Mouse (Mus musculus): ENCODE results near the gene Rara. TPM values are rescaled to one million over a fixed set of nuclear protein-coding genes. Genes with fewer than 3 reads are reported as not detected.
A peak's percentile ranks its signal among the peaks of the same experiment; 100 is the strongest.

Gene Rara
- polyA plus RNA-seq, 1 experiment from 2014 or later, result 34.9 TPM

- ATAC-seq (replicated peaks; ENCODE audit: insufficient number of reproducible peaks, low FRiP score, low TSS enrichment), result no peak
- WGBS (ENCODE audit: insufficient replicate concordance), result 18% methylated on average over 10 of the region's 10 CpGs
- no peaks in the 10 kb centered on the region for H3K27me3 ChIP-seq (ENCODE audit: control insufficient read depth, insufficient read depth, low read length)
- H3K9me3 ChIP-seq (replicated peaks; ENCODE audit: control insufficient read depth, low read length), result no peaks in the 10 kb centered on the region
- peak overlapping the region; percentile 30 for H3K4me2 ChIP-seq
- peak overlapping the region; percentile 52 for H3K27ac ChIP-seq (ENCODE audit: low read depth, low read length)
- no peak overlapping the region for H3K4me3 ChIP-seq (ENCODE audit: low read depth, low read length)
- peaks cover 49% of the 10 kb centered on the region for H3K4me1 ChIP-seq (ENCODE audit: control insufficient read depth, insufficient read depth, low read length)
- H3K36me3 ChIP-seq (ENCODE audit: control insufficient read depth, insufficient read depth, low read length), result peaks cover 4% of the 10 kb centered on the region; the same call in 1 of the 2 replicates
- H3K9ac ChIP-seq (ENCODE audit: low read depth, low read length), result peak overlapping the region; percentile 66
These were observed 2.3 kb upstream of the Rara start for GRCm38 (mm10) chr11:98925265-98925721.

- Histone ChIP-seq H3K27ac (ENCODE audit: low read depth, low read length) (peak overlapping the region; percentile 52), H3K4me3 (ENCODE audit: low read depth, low read length) (no peak overlapping the region), H3K36me3 (ENCODE audit: control insufficient read depth, insufficient read depth, low read length) (peaks cover 2% of the 10 kb centered on the region; the same call in 1 of the 2 replicates), H3K9me3 (replicated peaks; ENCODE audit: control insufficient read depth, low read length) (no peaks in the 10 kb centered on the region), H3K4me2 (peak overlapping the region; percentile 30), H3K27me3 (ENCODE audit: control insufficient read depth, insufficient read depth, low read length) (no peaks in the 10 kb centered on the region), H3K4me1 (ENCODE audit: control insufficient read depth, insufficient read depth, low read length) (peaks cover 55% of the 10 kb centered on the region), H3K9ac (ENCODE audit: low read depth, low read length) (peak overlapping the region; percentile 66)
- ATAC-seq (replicated peaks; ENCODE audit: insufficient number of reproducible peaks, low FRiP score, low TSS enrichment), result no peak
- 6% methylated on average over 12 of the region's 12 CpGs for WGBS (ENCODE audit: insufficient replicate concordance)
These were observed 1.7 kb upstream of the Rara start for GRCm38 (mm10) chr11:98925868-98926311.

GRCm38 (mm10) chr11:98926553-98926952 lies 1.1 kb upstream of the Rara start:
- Histone ChIP-seq H3K9ac (ENCODE audit: low read depth, low read length) (no peak overlapping the region), H3K36me3 (ENCODE audit: control insufficient read depth, insufficient read depth, low read length) (no peaks in the 10 kb centered on the region), H3K27ac (ENCODE audit: low read depth, low read length) (peak overlapping the region; percentile 52), H3K4me3 (ENCODE audit: low read depth, low read length) (no peak overlapping the region), H3K9me3 (replicated peaks; ENCODE audit: control insufficient read depth, low read length) (no peaks in the 10 kb centered on the region), H3K27me3 (ENCODE audit: control insufficient read depth, insufficient read depth, low read length) (no peaks in the 10 kb centered on the region), H3K4me1 (ENCODE audit: control insufficient read depth, insufficient read depth, low read length) (peaks cover 61% of the 10 kb centered on the region), H3K4me2 (peak overlapping the region; percentile 30; the same call in 1 of the 2 replicates)
- ATAC-seq (replicated peaks; ENCODE audit: insufficient number of reproducible peaks, low FRiP score, low TSS enrichment), result no peak
- WGBS (ENCODE audit: insufficient replicate concordance), result 60% methylated on average over 7 of the region's 7 CpGs

GRCm38 (mm10) chr11:98928186-98928893 lies 722 bp downstream of the Rara start:
- Histone ChIP-seq H3K4me2 (peak overlapping the region; percentile 90), H3K27ac (ENCODE audit: low read depth, low read length) (peak overlapping the region; percentile 93), H3K36me3 (ENCODE audit: control insufficient read depth, insufficient read depth, low read length) (no peaks in the 10 kb centered on the region), H3K4me3 (ENCODE audit: low read depth, low read length) (peak overlapping the region; percentile 68), H3K9me3 (replicated peaks; ENCODE audit: control insufficient read depth, low read length) (no peaks in the 10 kb centered on the region), H3K27me3 (ENCODE audit: control insufficient read depth, insufficient read depth, low read length) (no peaks in the 10 kb centered on the region), H3K4me1 (ENCODE audit: control insufficient read depth, insufficient read depth, low read length) (peaks cover 79% of the 10 kb centered on the region), H3K9ac (ENCODE audit: low read depth, low read length) (peak overlapping the region; percentile 90)
- no peak for ATAC-seq (replicated peaks; ENCODE audit: insufficient number of reproducible peaks, low FRiP score, low TSS enrichment)
- 5% methylated on average over 12 of the region's 12 CpGs for WGBS (ENCODE audit: insufficient replicate concordance)

GRCm38 (mm10) chr11:98929503-98929902 lies 1.9 kb downstream of the Rara start:
- Histone ChIP-seq H3K27me3 (ENCODE audit: control insufficient read depth, insufficient read depth, low read length) (no peaks in the 10 kb centered on the region), H3K4me1 (ENCODE audit: control insufficient read depth, insufficient read depth, low read length) (peaks cover 81% of the 10 kb centered on the region), H3K4me3 (ENCODE audit: low read depth, low read length) (peak overlapping the region; percentile 68), H3K9ac (ENCODE audit: low read depth, low read length) (peak overlapping the region; percentile 90), H3K4me2 (peak overlapping the region; percentile 90), H3K27ac (ENCODE audit: low read depth, low read length) (peak overlapping the region; percentile 93), H3K9me3 (replicated peaks; ENCODE audit: control insufficient read depth, low read length) (no peaks in the 10 kb centered on the region), H3K36me3 (ENCODE audit: control insufficient read depth, insufficient read depth, low read length) (no peaks in the 10 kb centered on the region)
- 7% methylated on average over 9 of the region's 9 CpGs for WGBS (ENCODE audit: insufficient replicate concordance)
- no peak for ATAC-seq (replicated peaks; ENCODE audit: insufficient number of reproducible peaks, low FRiP score, low TSS enrichment)

- no peak for ATAC-seq (replicated peaks; ENCODE audit: insufficient number of reproducible peaks, low FRiP score, low TSS enrichment)
- H3K4me2 ChIP-seq, result peak overlapping the region; percentile 90
- peak overlapping the region; percentile 93 for H3K27ac ChIP-seq (ENCODE audit: low read depth, low read length)
- peaks cover 76% of the 10 kb centered on the region for H3K4me1 ChIP-seq (ENCODE audit: control insufficient read depth, insufficient read depth, low read length)
- no peaks in the 10 kb centered on the region for H3K36me3 ChIP-seq (ENCODE audit: control insufficient read depth, insufficient read depth, low read length)
- peak overlapping the region; percentile 54 for H3K9ac ChIP-seq (ENCODE audit: low read depth, low read length)
- no peaks in the 10 kb centered on the region for H3K9me3 ChIP-seq (replicated peaks; ENCODE audit: control insufficient read depth, low read length)
- H3K4me3 ChIP-seq (ENCODE audit: low read depth, low read length), result peak overlapping the region; percentile 68
- WGBS (ENCODE audit: insufficient replicate concordance), result 25% methylated on average over 7 of the region's 7 CpGs
- no peaks in the 10 kb centered on the region for H3K27me3 ChIP-seq (ENCODE audit: control insufficient read depth, insufficient read depth, low read length)
These were observed 2.5 kb downstream of the Rara start for GRCm38 (mm10) chr11:98930127-98930601.

GRCm38 (mm10) chr11:98930773-98931512 lies 3.3 kb downstream of the Rara start:
- peak overlapping the region; percentile 93 for H3K27ac ChIP-seq (ENCODE audit: low read depth, low read length)
- 18% methylated on average over 10 of the region's 10 CpGs for WGBS (ENCODE audit: insufficient replicate concordance)
- H3K9me3 ChIP-seq (replicated peaks; ENCODE audit: control insufficient read depth, low read length), result no peaks in the 10 kb centered on the region
- peak overlapping the region; percentile 9; the same call in 1 of the 2 replicates for H3K4me3 ChIP-seq (ENCODE audit: low read depth, low read length)
- 0 out of 2 replicates have a peak, but pooled peaks have one; percentile 28 for ATAC-seq (replicated peaks; ENCODE audit: insufficient number of reproducible peaks, low FRiP score, low TSS enrichment)
- no peaks in the 10 kb centered on the region for H3K36me3 ChIP-seq (ENCODE audit: control insufficient read depth, insufficient read depth, low read length)
- H3K4me2 ChIP-seq, result peak overlapping the region; percentile 90
- peak overlapping the region; percentile 61 for H3K9ac ChIP-seq (ENCODE audit: low read depth, low read length)
- no peaks in the 10 kb centered on the region for H3K27me3 ChIP-seq (ENCODE audit: control insufficient read depth, insufficient read depth, low read length)
- peaks cover 74% of the 10 kb centered on the region for H3K4me1 ChIP-seq (ENCODE audit: control insufficient read depth, insufficient read depth, low read length)

- peaks cover 75% of the 10 kb centered on the region for H3K4me1 ChIP-seq (ENCODE audit: control insufficient read depth, insufficient read depth, low read length)
- WGBS (ENCODE audit: insufficient replicate concordance), result 16% methylated on average over 7 of the region's 7 CpGs
These were observed 4.1 kb downstream of the Rara start for GRCm38 (mm10) chr11:98931513-98932292.

More at GRCm38 (mm10) chr11:98931513-98932292, 4.1 kb downstream of the Rara start:
- peak overlapping the region; percentile 1; the same call in 1 of the 2 replicates for H3K4me3 ChIP-seq (ENCODE audit: low read depth, low read length)
- peak overlapping the region; percentile 90 for H3K4me2 ChIP-seq
- no peak for ATAC-seq (replicated peaks; ENCODE audit: insufficient number of reproducible peaks, low FRiP score, low TSS enrichment)
- peak overlapping the region; percentile 61 for H3K9ac ChIP-seq (ENCODE audit: low read depth, low read length)
- H3K36me3 ChIP-seq (ENCODE audit: control insufficient read depth, insufficient read depth, low read length), result no peaks in the 10 kb centered on the region
- no peaks in the 10 kb centered on the region for H3K27me3 ChIP-seq (ENCODE audit: control insufficient read depth, insufficient read depth, low read length)
- no peaks in the 10 kb centered on the region for H3K9me3 ChIP-seq (replicated peaks; ENCODE audit: control insufficient read depth, low read length)
- H3K27ac ChIP-seq (ENCODE audit: low read depth, low read length), result peak overlapping the region; percentile 93

Measured in heart, embryonic 11.5 days (tissue).